Mouse (Mus musculus) T-cell, adult 2 months (primary cell): ENCODE data around the gene Coro1c.

Experiments
- DNase-seq: peaks from one replicate; pipeline ENCODE4 v3.0.0; 2022; ENCODE audit warnings: low spot score

Gene Coro1c

GRCm38 (mm10) chr5:113827991-113828411, 80.6 kb downstream of the Coro1c start:
- DNase-seq = peak; percentile 58

DNA sequence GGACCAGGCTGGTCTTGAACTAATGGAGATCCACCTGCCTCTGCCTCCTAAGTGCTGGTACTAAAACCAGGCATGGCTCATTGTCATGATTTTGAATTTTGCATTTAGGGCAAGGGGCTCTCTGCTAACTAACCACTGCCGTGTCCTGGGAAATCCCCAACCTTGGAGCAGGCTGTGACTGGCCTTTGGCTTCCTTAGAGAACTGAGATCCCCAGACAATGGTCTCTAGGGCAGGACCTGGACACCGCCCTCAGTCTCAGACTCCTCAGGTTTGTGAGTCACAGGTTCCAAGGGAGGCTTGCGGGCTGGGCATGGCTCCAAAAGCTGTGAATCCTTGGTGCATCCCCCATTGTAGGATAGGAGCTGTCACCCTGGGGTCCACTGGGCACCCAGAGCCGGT, 81.9 kb downstream of the Coro1c start:
- no peak for DNase-seq

DNA sequence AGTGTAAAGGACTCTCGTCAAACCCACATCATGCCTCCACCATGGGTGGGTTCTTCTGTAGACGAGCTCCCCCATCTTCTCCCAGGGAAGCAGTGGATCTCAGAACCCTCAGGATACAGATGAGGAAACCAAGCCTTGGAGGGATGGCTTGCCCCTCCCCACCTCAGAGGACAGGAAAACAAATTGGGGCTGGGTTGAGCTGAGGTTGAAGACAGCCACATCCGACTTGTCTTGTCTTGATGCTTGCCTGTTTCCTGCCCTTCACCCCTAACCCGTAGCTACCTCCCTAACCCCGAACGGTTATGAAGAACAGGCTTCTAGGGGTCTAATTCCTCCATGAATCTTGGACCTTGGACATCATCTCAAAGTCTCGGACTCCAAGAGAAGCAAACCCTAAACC, 83.0 kb downstream of the Coro1c start:
- peak; percentile 81 for DNase-seq

GRCm38 (mm10) chr5:113824228-113824627, 84.3 kb downstream of the Coro1c start:
- DNase-seq = peak; percentile 88

- DNase-seq = no peak
Measured at GRCm38 (mm10) chr5:113818572-113818971, 90.0 kb downstream of the Coro1c start.

- DNase-seq = peak; percentile 71
Measured at GRCm38 (mm10) chr5:113815638-113816152, 92.9 kb downstream of the Coro1c start.

DNA sequence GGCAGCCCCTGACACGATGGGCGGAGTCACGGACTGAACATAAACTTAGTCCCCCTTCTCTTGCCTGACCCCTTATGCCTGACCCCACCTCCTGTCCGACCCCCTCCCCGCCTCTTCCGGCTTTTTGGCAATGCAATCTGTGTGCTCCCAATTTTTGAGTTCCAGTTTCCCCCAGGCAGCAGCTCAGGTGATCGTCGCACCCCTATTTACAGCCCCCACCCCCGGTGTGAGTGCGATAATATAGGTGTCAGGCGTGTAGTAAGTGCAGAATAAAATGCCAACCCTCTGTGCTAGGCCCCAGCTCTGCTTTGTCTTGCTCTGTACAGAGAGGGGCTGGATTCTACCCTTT, 93.5 kb downstream of the Coro1c start:
- no peak for DNase-seq

- no peak for DNase-seq
Measured at GRCm38 (mm10) chr5:113814111-113815040, 94.2 kb downstream of the Coro1c start.

GRCm38 (mm10) chr5:113813608-113814007, 95.0 kb downstream of the Coro1c start:
- peak; percentile 35 for DNase-seq

- no peak for DNase-seq
Measured at GRCm38 (mm10) chr5:113812638-113813037, 95.9 kb downstream of the Coro1c start.

- DNase-seq = peak; percentile 43
Measured at GRCm38 (mm10) chr5:113811824-113812420, 96.6 kb downstream of the Coro1c start.

- no peak for DNase-seq
Measured at GRCm38 (mm10) chr5:113810111-113810510, 98.4 kb downstream of the Coro1c start.

DNA sequence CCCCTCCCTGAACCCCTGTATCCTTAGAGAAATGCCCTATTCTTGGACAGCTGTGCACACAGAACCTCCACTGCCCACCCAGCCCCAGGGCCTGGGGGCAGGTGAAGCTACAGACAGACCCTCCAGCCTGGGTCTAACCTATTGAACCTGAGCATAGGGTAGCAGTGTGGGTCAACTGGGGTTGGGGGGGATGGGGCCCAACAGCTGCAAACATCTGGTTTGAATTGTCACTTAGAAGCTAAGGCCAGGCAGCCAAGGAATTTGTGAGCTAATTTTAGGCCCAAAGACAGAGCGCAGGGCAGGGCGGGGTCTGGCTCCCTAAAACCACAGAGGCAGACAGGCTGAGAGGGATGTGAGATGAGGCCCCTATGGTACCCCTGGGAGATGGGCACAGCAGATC, 100.4 kb downstream of the Coro1c start:
- no peak for DNase-seq

- DNase-seq = no peak
Measured at GRCm38 (mm10) chr5:113807712-113808111, 100.8 kb downstream of the Coro1c start.

GRCm38 (mm10) chr5:113806414-113806813, 102.1 kb downstream of the Coro1c start:
- no peak for DNase-seq

DNA sequence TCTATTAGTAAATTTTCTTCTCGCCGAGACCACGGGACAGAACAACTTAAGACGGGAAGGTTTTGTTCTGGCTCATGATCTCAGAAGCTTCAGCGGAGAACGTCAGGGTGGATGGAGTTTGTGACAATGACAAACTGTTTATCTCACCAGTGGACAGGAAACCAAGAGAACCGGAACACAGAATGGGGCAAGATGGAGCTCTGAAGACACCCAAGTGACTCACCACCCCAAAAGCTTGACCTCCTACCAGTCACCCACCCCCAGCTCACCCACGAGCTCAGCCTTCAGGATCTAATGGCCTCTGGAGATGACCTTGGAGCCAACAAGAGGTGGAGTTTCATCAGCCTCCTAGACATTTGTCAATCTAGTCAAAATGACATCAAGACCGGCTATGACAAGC, 103.3 kb downstream of the Coro1c start:
- DNase-seq = no peak

DNA sequence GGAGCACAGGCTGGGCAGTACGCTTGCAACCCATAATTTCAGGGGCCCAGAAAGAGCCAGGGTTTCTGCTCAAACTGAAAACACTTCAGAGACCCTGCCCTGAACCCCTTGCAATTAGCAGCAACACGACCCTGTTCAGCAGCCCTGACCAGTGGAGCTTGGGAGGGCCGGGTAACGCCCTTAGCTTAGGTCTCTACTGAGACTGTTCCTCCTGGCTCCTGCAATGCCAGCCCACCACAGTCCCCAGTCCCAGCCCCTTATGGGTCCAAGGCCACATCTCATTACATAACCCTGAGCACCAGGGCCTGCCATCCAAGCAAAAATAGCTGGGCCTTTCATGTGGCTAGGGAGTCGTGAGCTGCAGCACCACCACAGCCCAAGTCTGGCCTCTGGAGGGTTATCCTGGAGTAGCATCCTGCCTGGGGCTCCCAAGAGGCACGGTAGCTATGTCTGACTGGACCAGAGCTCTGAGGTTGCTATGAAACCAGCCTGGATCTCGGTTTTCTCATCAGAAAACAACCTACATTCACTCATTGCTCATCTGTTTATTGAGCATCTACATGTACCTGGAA, 104.1 kb downstream of the Coro1c start:
- DNase-seq = no peak

DNA sequence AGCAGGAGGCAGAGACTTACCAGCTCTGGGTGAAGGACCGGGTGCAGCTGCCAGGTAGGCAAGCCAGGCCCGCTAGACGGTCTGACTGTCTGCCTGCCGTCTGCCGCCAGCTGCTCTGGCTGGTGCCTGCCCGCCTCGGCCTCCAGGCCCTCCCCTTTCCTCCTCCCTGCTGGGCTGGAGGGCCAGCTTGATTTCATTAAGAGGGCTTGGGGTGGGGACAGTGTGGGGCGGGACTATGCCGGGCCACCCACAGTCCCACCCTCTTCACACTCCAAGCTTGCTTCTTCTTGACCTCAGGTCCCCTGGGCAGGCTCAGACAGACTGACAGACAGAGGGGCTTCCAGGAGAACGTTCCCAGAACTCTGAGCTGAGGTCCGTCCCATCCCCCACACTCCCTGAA, 108.3 kb downstream of the Coro1c start, which contains the start of gene Tmem119:
Gene Tmem119, minus strand, starts transcription at position 237 of the 400 bp plus-strand sequence.
- DNase-seq = no peak

DNA sequence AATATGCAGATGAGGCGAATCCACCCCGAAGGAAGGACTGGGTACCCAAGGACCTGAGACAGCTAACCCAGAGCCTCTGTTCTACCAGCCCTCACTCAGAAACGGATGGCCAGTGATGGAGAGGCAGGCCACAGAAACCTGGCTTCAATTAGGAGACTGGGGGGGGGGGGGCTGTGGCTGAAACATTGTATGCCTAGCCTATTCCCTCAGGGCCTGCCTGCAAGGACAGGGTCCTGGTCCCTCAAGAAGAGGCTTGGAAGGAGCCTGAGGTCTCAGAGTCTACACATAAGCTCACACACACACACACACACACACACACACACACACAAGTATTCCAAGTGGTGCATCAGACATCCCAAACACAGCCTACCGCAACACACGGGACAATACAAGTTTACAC, 108.9 kb downstream of the Coro1c start:
- no peak for DNase-seq

DNA sequence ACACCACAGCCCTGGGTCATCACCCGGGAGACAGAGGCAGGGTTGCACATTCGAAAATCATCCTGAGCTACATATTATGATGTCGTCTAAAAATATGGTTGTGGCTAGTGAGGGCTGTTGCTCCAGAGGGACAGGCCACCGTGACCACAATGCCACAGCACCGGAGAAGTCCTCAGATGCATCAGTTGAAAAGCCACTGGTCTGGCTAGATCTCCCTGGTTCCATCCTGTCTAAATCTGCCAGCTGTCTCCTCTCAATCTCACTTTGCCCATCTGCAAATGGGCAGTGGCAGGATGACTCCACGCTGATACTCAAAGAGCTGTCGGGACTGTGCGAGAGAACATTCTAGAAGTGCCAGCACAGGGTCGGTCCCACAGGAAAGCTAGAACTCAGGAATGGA, 110.0 kb downstream of the Coro1c start:
- no peak for DNase-seq

- DNase-seq = no peak
Measured at GRCm38 (mm10) chr5:113797149-113797882, 111.2 kb downstream of the Coro1c start.
